Mouse (Mus musculus) mouse embryonic stem cell (cell line): ENCODE results near the gene Wdr13.
"Not testable (repeated sequence)": the region's sequence is repeated elsewhere in the genome, so short reads cannot be mapped to it uniquely, and the experiment has no call there.

Source experiments
- in situ Hi-C, 2 experiments: fragments of 300-500 bp; cut with MboI; formaldehyde crosslinking; loops; 1 replicate in 1 of 2; 3 replicates in 1 of 2; pipeline ENCODE4 v1.14.3; 2019 to 2020; ENCODE audit warnings: low sequenced_read_pairs in 2 of 2, low pct_unique_long_range_greater_than_20kb in 1 of 2, mixed read lengths in 1 of 2; ENCODE audit not compliant: unreplicated experiment in 1 of 2

The Wdr13 gene

GRCm38 (mm10) chrX:8123821-8124470 lies 8.7 kb downstream of the Wdr13 start:
- in situ Hi-C loops: no loop called here

- in situ Hi-C loops: no loop called here
These were observed 15.4 kb downstream of the Wdr13 start for GRCm38 (mm10) chrX:8117264-8117663.

GRCm38 (mm10) chrX:8115275-8115674 lies 17.4 kb downstream of the Wdr13 start:
- in situ Hi-C loops: no loop called here

GRCm38 (mm10) chrX:8105019-8105418 lies 27.7 kb downstream of the Wdr13 start:
- in situ Hi-C loops: loop anchor here in 1 of 2 experiments (10.0 kb wide), 1 partner anchor 180 kb away; the partner anchor contains the start of gene Eras

- in situ Hi-C loops: loop anchor here in 1 of 2 experiments (10.0 kb wide), 1 partner anchor 177 kb away; the partner anchor contains the start of gene Eras
These were observed 30.5 kb downstream of the Wdr13 start for GRCm38 (mm10) chrX:8102213-8102668.

- in situ Hi-C loops: loop anchor here in 1 of 2 experiments (10.0 kb wide), 1 partner anchor 176 kb away; the partner anchor contains the start of gene Eras
These were observed 31.7 kb downstream of the Wdr13 start for GRCm38 (mm10) chrX:8101017-8101416.

- in situ Hi-C loops: no loop called here
These were observed 33.3 kb downstream of the Wdr13 start for GRCm38 (mm10) chrX:8099435-8099834.

- in situ Hi-C loops: no loop called here
These were observed 35.9 kb downstream of the Wdr13 start for GRCm38 (mm10) chrX:8096787-8097242.

GRCm38 (mm10) chrX:8096068-8096786 lies 36.5 kb downstream of the Wdr13 start:
- in situ Hi-C loops: not testable (repeated sequence)

- in situ Hi-C loops: no loop called here
These were observed 37.1 kb downstream of the Wdr13 start for GRCm38 (mm10) chrX:8095546-8095945.

GRCm38 (mm10) chrX:8090954-8091347 lies 41.7 kb downstream of the Wdr13 start:
- in situ Hi-C loops: not testable (repeated sequence)

GRCm38 (mm10) chrX:8090346-8090953 lies 42.2 kb downstream of the Wdr13 start, which contains the start of gene Was:
Was (minus strand) TSS chrX:8090498.
- in situ Hi-C loops: no loop called here

- in situ Hi-C loops: no loop called here
These were observed 42.9 kb downstream of the Wdr13 start for GRCm38 (mm10) chrX:8089746-8090145.

- in situ Hi-C loops: no loop called here
These were observed 47.1 kb downstream of the Wdr13 start for GRCm38 (mm10) chrX:8085611-8086010.

GRCm38 (mm10) chrX:8084771-8085259 lies 47.9 kb downstream of the Wdr13 start:
- in situ Hi-C loops: no loop called here

- in situ Hi-C loops: no loop called here
These were observed 57.6 kb downstream of the Wdr13 start for GRCm38 (mm10) chrX:8075104-8075503.

GRCm38 (mm10) chrX:8074430-8075014 lies 58.2 kb downstream of the Wdr13 start, which contains the start of gene Suv39h1:
Suv39h1 (minus strand) TSS chrX:8074760.
- in situ Hi-C loops: no loop called here

GRCm38 (mm10) chrX:8073881-8074429 lies 58.7 kb downstream of the Wdr13 start:
- in situ Hi-C loops: no loop called here
